Mouse (Mus musculus): ENCODE measurements around the gene Arrdc4.

- no peak for TF ChIP-seq POLR2A (IDR thresholded peaks at IDR 0.05; ENCODE audit: insufficient read depth, low read depth, low read length)
- TF ChIP-seq CTCF (IDR thresholded peaks at IDR 0.05; ENCODE audit: insufficient read depth, low read depth, low read length) = no peak
Measured at GRCm38 (mm10) chr7:68696908-68697307, 52.1 kb downstream of the Arrdc4 start.

Measured in olfactory bulb, adult 2 months (tissue).